Mouse (Mus musculus) limb, embryonic 14.5 days (tissue): ENCODE measurements at regions not wholly inside any gene's neighbourhood (a gene's known extent, or its start where the extent isn't known, plus 50 kb on each side); places are given as distances from the start of the nearest gene placed in this dataset.

Source experiments
- ATAC-seq: fragments of 200-750 bp; cut with Nextera tagmentation; 2 replicates; pipeline ENCODE4 v1.8.0; 2017; ENCODE audit warnings: low read depth, moderate number of reproducible peaks, moderate TSS enrichment; ENCODE audit not compliant: low FRiP score
- DNase-seq: peaks from one replicate; pipeline ENCODE4 v3.0.0-alpha.2; 2015; ENCODE audit warnings: low spot score
- H3K27ac ChIP-seq: fragments of 300-500 bp; sonication (generic); replicated peaks from 2 replicates; pipeline ENCODE4 v1.5.1; 2014; ENCODE audit warnings: low read depth, mild to moderate bottlenecking, low read length, moderate library complexity, mixed read lengths
- H3K27me3 ChIP-seq: fragments of 300-500 bp; sonication (generic); 2 replicates; pipeline ENCODE4 v1.6.1; 2014; ENCODE audit warnings: low read length, mixed read lengths; ENCODE audit not compliant: control insufficient read depth, insufficient read depth
- H3K36me3 ChIP-seq: fragments of 300-500 bp; sonication (generic); 2 replicates; pipeline ENCODE4 v1.6.1; 2014; ENCODE audit warnings: mild to moderate bottlenecking, low read length, moderate library complexity, mixed read lengths; ENCODE audit not compliant: control insufficient read depth, insufficient read depth
- H3K4me1 ChIP-seq: fragments of 300-500 bp; sonication (generic); 2 replicates; pipeline ENCODE4 v1.6.1; 2014; ENCODE audit warnings: antibody characterized with exemption, low read length, mixed read lengths; ENCODE audit not compliant: control insufficient read depth, insufficient read depth
- H3K4me2 ChIP-seq: fragments of 300-500 bp; sonication (generic); replicated peaks from 2 replicates; pipeline ENCODE4 v1.6.1; 2014; ENCODE audit warnings: low read depth, mild to moderate bottlenecking, low read length, moderate library complexity; ENCODE audit not compliant: severe bottlenecking
- H3K4me3 ChIP-seq: fragments of 300-500 bp; sonication (generic); replicated peaks from 2 replicates; pipeline ENCODE4 v1.5.1; 2014; ENCODE audit warnings: low read length
- H3K9ac ChIP-seq: fragments of 300-500 bp; sonication (generic); 2 replicates; pipeline ENCODE4 v1.6.1; 2014; ENCODE audit warnings: mild to moderate bottlenecking, low read depth, low read length, moderate library complexity; ENCODE audit not compliant: severe bottlenecking
- H3K9me3 ChIP-seq: fragments of 300-500 bp; sonication (generic); 2 replicates; pipeline ENCODE4 v1.6.1; 2016; ENCODE audit warnings: low read length; ENCODE audit not compliant: control insufficient read depth
- POLR2A ChIP-seq: fragments of 200-500 bp; IDR thresholded peaks from 2 replicates; pipeline ENCODE4 v1.8.0; 2012; ENCODE audit warnings: inconsistent platforms, mild to moderate bottlenecking, moderate library complexity, borderline replicate concordance; ENCODE audit not compliant: insufficient read depth, insufficient read length; ENCODE audit errors: extremely low read depth
- WGBS: fragments of 180-500 bp; shearing (Covaris S2); extraction: QIAGEN DNeasy Blood & Tissue Kit; methylation state at CpG from one replicate; pipeline ENCODE4 v1.1.7; 2014; 5-methylcytosine and 5-hydroxymethylcytosine counted together

GRCm38 (mm10) chr9:101314036-101314435, 62.4 kb upstream of the Ppp2r3a start:
- no peak overlapping the region for H3K27ac ChIP-seq
- H3K36me3 ChIP-seq, result no peaks in the 10 kb centered on the region
- no peak overlapping the region for H3K9ac ChIP-seq
- H3K27me3 ChIP-seq, result no peaks in the 10 kb centered on the region
- no peaks in the 10 kb centered on the region for H3K9me3 ChIP-seq
- 37% methylated on average over 4 of the region's 4 CpGs for WGBS
- H3K4me3 ChIP-seq, result no peak overlapping the region
- ATAC-seq (no peak), DNase-seq (peak; percentile 79)
- no peaks in the 10 kb centered on the region for H3K4me1 ChIP-seq
- H3K4me2 ChIP-seq, result no peak overlapping the region
- TF ChIP-seq POLR2A, result no peak

- H3K36me3 ChIP-seq, result no peaks in the 10 kb centered on the region
- H3K4me1 ChIP-seq, result no peaks in the 10 kb centered on the region
- no peak for DNase-seq
- no peak for ATAC-seq
- no peak overlapping the region for H3K4me3 ChIP-seq
- H3K9ac ChIP-seq, result no peak overlapping the region
- no peak for TF ChIP-seq POLR2A
- no peaks in the 10 kb centered on the region for H3K27me3 ChIP-seq
- H3K4me2 ChIP-seq, result no peak overlapping the region
- no peaks in the 10 kb centered on the region for H3K9me3 ChIP-seq
- no peak overlapping the region for H3K27ac ChIP-seq
- 80% methylated on average over 10 of the region's 10 CpGs for WGBS
Observed at GRCm38 (mm10) chr9:101306408-101306935, 54.9 kb upstream of the Ppp2r3a start.

GRCm38 (mm10) chr9:101305730-101306129, 54.1 kb upstream of the Ppp2r3a start:
- no peaks in the 10 kb centered on the region for H3K4me1 ChIP-seq
- H3K9ac ChIP-seq, result no peak overlapping the region
- H3K36me3 ChIP-seq, result no peaks in the 10 kb centered on the region
- DNase-seq (no peak), ATAC-seq (no peak)
- WGBS, result 86% methylated on average over 4 of the region's 4 CpGs
- no peak overlapping the region for H3K4me3 ChIP-seq
- no peaks in the 10 kb centered on the region for H3K27me3 ChIP-seq
- H3K27ac ChIP-seq, result no peak overlapping the region
- no peak overlapping the region for H3K4me2 ChIP-seq
- no peaks in the 10 kb centered on the region for H3K9me3 ChIP-seq
- no peak for TF ChIP-seq POLR2A
